Mouse (Mus musculus) heart, adult 2 months (tissue): Measurements from ENCODE around the gene Eif1. TPM values are rescaled to one million over a fixed set of nuclear protein-coding genes. Genes with fewer than 3 reads are reported as not detected.
A peak's percentile ranks its signal among the peaks of the same experiment; 100 is the strongest.

Source experiments
- DNase-seq, 2 experiments: peaks; one replicate each; pipeline ENCODE4 v3.0.0; 2021
- H3K27ac ChIP-seq: fragments of 200-600 bp; 2 replicates; pipeline ENCODE4 v1.8.1; 2022
- H3K27me3 ChIP-seq: fragments of 200-500 bp; 2 replicates; pipeline ENCODE4 v1.6.1; 2012; ENCODE audit warnings: mild to moderate bottlenecking, low read length, inconsistent platforms, mixed read lengths; ENCODE audit not compliant: control insufficient read depth, insufficient read depth
- H3K36me3 ChIP-seq: fragments of 200-500 bp; 2 replicates; pipeline ENCODE4 v1.6.1; 2012; ENCODE audit warnings: low read length, inconsistent platforms; ENCODE audit not compliant: control insufficient read depth, insufficient read depth
- H3K4me1 ChIP-seq: fragments of 200-500 bp; 2 replicates; pipeline ENCODE4 v1.6.1; 2011; ENCODE audit warnings: low read length; ENCODE audit not compliant: control insufficient read depth, insufficient read depth
- H3K4me3 ChIP-seq: fragments of 200-600 bp; 2 replicates; pipeline ENCODE4 v1.8.1; 2022
- H3K79me2 ChIP-seq: fragments of 200-500 bp; replicated peaks from 2 replicates; pipeline ENCODE4 v1.6.1; 2012; ENCODE audit warnings: mild to moderate bottlenecking, inconsistent platforms, low read length, moderate library complexity, mixed read lengths; ENCODE audit not compliant: control insufficient read depth, insufficient read depth
- H3K9ac ChIP-seq: fragments of 200-500 bp; 2 replicates; pipeline ENCODE4 v1.6.1; 2012; ENCODE audit warnings: low read depth, mild to moderate bottlenecking, control low read depth, inconsistent platforms, low read length, mixed read lengths
- CTCF ChIP-seq: fragments of 200-600 bp; IDR thresholded peaks from 2 replicates; pipeline ENCODE4 v1.8.1; 2022; ENCODE audit warnings: antibody characterized with exemption, mild to moderate bottlenecking, moderate library complexity
- EP300 ChIP-seq: fragments of 200-500 bp; IDR thresholded peaks from 2 replicates; pipeline ENCODE4 v1.6.1; 2011; ENCODE audit warnings: low read depth, low read length, control low read depth; ENCODE audit not compliant: insufficient read depth
- POLR2A ChIP-seq: fragments of 200-500 bp; IDR thresholded peaks from 2 replicates; pipeline ENCODE4 v1.6.1; 2011; ENCODE audit warnings: mild to moderate bottlenecking, low read depth, low read length, control low read depth; ENCODE audit not compliant: insufficient read depth
- WGBS: fragments of 180-500 bp; shearing (Covaris S2); methylation state at CpG from one replicate; pipeline ENCODE4 v1.1.7; 2018; 5-methylcytosine and 5-hydroxymethylcytosine counted together
- intact Hi-C: fragments of 180-260 bp; cut with DNase I; formaldehyde crosslinking; loops from one replicate; pipeline ENCODE4 v1.15.1; 2025
- polyA plus RNA-seq: library from polyadenylated mRNA; depleted of rRNA; stranded (reverse); fragments of >200 nt; gene quantifications from 2 replicates; pipeline ENCODE4 v1.2.3, GENCODE M21; 2012
- total RNA-seq, 2 experiments: library from RNA; stranded (reverse); gene quantifications; 2 replicates each; pipeline ENCODE4 v1.2.3; 2021

The Eif1 gene
- total and polyA plus RNA-seq, 3 experiments, result 195 to 2,054 (median 1,735) TPM

GRCm38 (mm10) chr11:100292884-100293283 is 26.8 kb upstream of the Eif1 start:
- 71% methylated on average over 6 of the region's 6 CpGs for WGBS
- Histone ChIP-seq H3K4me3 (no peak overlapping the region), H3K79me2 (no peaks in the 10 kb centered on the region), H3K27me3 (no peaks in the 10 kb centered on the region), H3K4me1 (no peaks in the 10 kb centered on the region), H3K36me3 (no peaks in the 10 kb centered on the region), H3K27ac (no peak overlapping the region), H3K9ac (no peak overlapping the region)
- TF ChIP-seq EP300 (no peak), POLR2A (no peak)
- no peak for DNase-seq
- intact Hi-C loops, result no loop called here

- WGBS, result 7% methylated on average over 10 of the region's 10 CpGs
- TF ChIP-seq EP300, result peak; percentile 93
- TF ChIP-seq CTCF, result no peak; the same call in 1 of the 2 replicates
Observed at GRCm38 (mm10) chr11:100295308-100295707, 24.4 kb upstream of the Eif1 start.

GRCm38 (mm10) chr11:100297801-100298200 is 21.9 kb upstream of the Eif1 start:
- H3K27ac ChIP-seq, result no peak overlapping the region
- TF ChIP-seq EP300, result no peak
- no peak for TF ChIP-seq POLR2A
- TF ChIP-seq CTCF, result peak; percentile 52
- no peak overlapping the region for H3K4me3 ChIP-seq
- no peaks in the 10 kb centered on the region for H3K36me3 ChIP-seq
- no peaks in the 10 kb centered on the region for H3K27me3 ChIP-seq
- intact Hi-C loops, result loop anchor here (1.0 to 5.0 kb wide), 2 partner anchors 16 to 836 kb away; no protein-coding TSS in a partner anchor
- 29% methylated on average over 5 of the region's 5 CpGs for WGBS
- no peak overlapping the region for H3K9ac ChIP-seq
- H3K4me1 ChIP-seq, result no peaks in the 10 kb centered on the region; the same call in 1 of the 2 replicates
- peak in 1 of 2 experiments; percentile 27 for DNase-seq
- H3K79me2 ChIP-seq, result no peaks in the 10 kb centered on the region

More at GRCm38 (mm10) chr11:100295308-100295707, 24.4 kb upstream of the Eif1 start:
- intact Hi-C loops, result loop anchor here (5.0 kb wide), 1 partner anchor 833 kb away; no protein-coding TSS in a partner anchor
- DNase-seq, result peak; percentile 71 to 86
- Histone ChIP-seq H3K79me2 (no peaks in the 10 kb centered on the region), H3K27ac (no peak overlapping the region), H3K4me1 (no peaks in the 10 kb centered on the region; the same call in 1 of the 2 replicates), H3K36me3 (no peaks in the 10 kb centered on the region), H3K27me3 (no peaks in the 10 kb centered on the region), H3K4me3 (no peak overlapping the region), H3K9ac (no peak overlapping the region)

GRCm38 (mm10) chr11:100298274-100299036 is 21.2 kb upstream of the Eif1 start:
- Histone ChIP-seq H3K27ac (no peak overlapping the region), H3K27me3 (no peaks in the 10 kb centered on the region), H3K4me1 (no peaks in the 10 kb centered on the region; the same call in 1 of the 2 replicates), H3K4me3 (no peak overlapping the region), H3K9ac (no peak overlapping the region), H3K36me3 (no peaks in the 10 kb centered on the region), H3K79me2 (no peaks in the 10 kb centered on the region)
- 15% methylated on average over 18 of the region's 18 CpGs for WGBS
- intact Hi-C loops, result loop anchor here (1.0 to 5.0 kb wide), 2 partner anchors 16 to 836 kb away; no protein-coding TSS in a partner anchor
- TF ChIP-seq CTCF (peak; percentile 79), POLR2A (no peak), EP300 (no peak)
- DNase-seq, result peak; percentile 73 to 89

GRCm38 (mm10) chr11:100300293-100300692 is 19.4 kb upstream of the Eif1 start:
- no peaks in the 10 kb centered on the region for H3K79me2 ChIP-seq
- TF ChIP-seq EP300 (no peak), CTCF (peak; percentile 98; the same call in 1 of the 2 replicates), POLR2A (no peak)
- no peaks in the 10 kb centered on the region; the same call in 1 of the 2 replicates for H3K4me1 ChIP-seq
- no peaks in the 10 kb centered on the region for H3K36me3 ChIP-seq
- no peaks in the 10 kb centered on the region for H3K27me3 ChIP-seq
- H3K27ac ChIP-seq, result no peak overlapping the region
- peak in 1 of 2 experiments; percentile 77 for DNase-seq
- WGBS, result 9% methylated on average over 5 of the region's 5 CpGs
- intact Hi-C loops, result no loop called here
- no peak overlapping the region for H3K4me3 ChIP-seq
- H3K9ac ChIP-seq, result no peak overlapping the region

- H3K4me1 ChIP-seq, result no peaks in the 10 kb centered on the region; the same call in 1 of the 2 replicates
- 69% methylated on average over 5 of the region's 5 CpGs for WGBS
- TF ChIP-seq EP300, result no peak
- no peak for TF ChIP-seq POLR2A
- TF ChIP-seq CTCF, result no peak
- intact Hi-C loops, result no loop called here
- no peaks in the 10 kb centered on the region for H3K27me3 ChIP-seq
- no peaks in the 10 kb centered on the region for H3K79me2 ChIP-seq
- no peak overlapping the region for H3K9ac ChIP-seq
- no peak overlapping the region for H3K27ac ChIP-seq
- DNase-seq, result no peak
- H3K4me3 ChIP-seq, result no peak overlapping the region
- H3K36me3 ChIP-seq, result no peaks in the 10 kb centered on the region
Observed at GRCm38 (mm10) chr11:100301292-100301691, 18.4 kb upstream of the Eif1 start.
